Mouse (Mus musculus) lung, embryonic 14.5 days (tissue): ENCODE results near the gene Fcor. TPM values are rescaled to one million over a fixed set of nuclear protein-coding genes. Genes with fewer than 3 reads are reported as not detected.

ENCODE experiments used
- ATAC-seq: fragments of 200-750 bp; cut with Nextera tagmentation; 2 replicates; pipeline ENCODE4 v1.8.0; 2017; ENCODE audit warnings: mild to moderate bottlenecking, moderate TSS enrichment, moderate library complexity; ENCODE audit not compliant: insufficient read depth
- DNase-seq: peaks from one replicate; pipeline ENCODE4 v3.0.0-alpha.2; 2015
- H3K27ac ChIP-seq: fragments of 300-500 bp; sonication (generic); 2 replicates; pipeline ENCODE4 v1.5.1; 2014; ENCODE audit warnings: low read depth, mild to moderate bottlenecking, moderate library complexity
- H3K27me3 ChIP-seq: fragments of 300-500 bp; sonication (generic); 2 replicates; pipeline ENCODE4 v1.6.1; 2014; ENCODE audit warnings: low read length, control low read depth; ENCODE audit not compliant: insufficient read depth
- H3K36me3 ChIP-seq: fragments of 300-500 bp; sonication (generic); 2 replicates; pipeline ENCODE4 v1.6.1; 2014; ENCODE audit warnings: control low read depth; ENCODE audit not compliant: insufficient read depth
- H3K4me1 ChIP-seq: fragments of 300-500 bp; sonication (generic); 2 replicates; pipeline ENCODE4 v1.6.1; 2014; ENCODE audit warnings: antibody characterized with exemption, control low read depth; ENCODE audit not compliant: insufficient read depth
- H3K4me2 ChIP-seq: fragments of 300-500 bp; sonication (generic); 2 replicates; pipeline ENCODE4 v1.6.1; 2014; ENCODE audit warnings: mild to moderate bottlenecking
- H3K4me3 ChIP-seq: fragments of 300-500 bp; sonication (generic); 2 replicates; pipeline ENCODE4 v1.5.1; 2014; ENCODE audit warnings: low read depth, low read length
- H3K9ac ChIP-seq: fragments of 300-500 bp; sonication (generic); 2 replicates; pipeline ENCODE4 v1.6.1; 2014
- H3K9me3 ChIP-seq: fragments of 300-500 bp; sonication (generic); 2 replicates; pipeline ENCODE4 v1.6.1; 2016; ENCODE audit warnings: low read depth, low read length, control low read depth
- CTCF ChIP-seq: IDR thresholded peaks from 2 replicates; pipeline ENCODE4 v1.5.1; 2016; ENCODE audit warnings: antibody characterized with exemption, low read depth
- WGBS: fragments of 180-500 bp; shearing (Covaris S2); extraction: QIAGEN DNeasy Blood & Tissue Kit; methylation state at CpG from one replicate; pipeline ENCODE4 v1.1.7; 2014; 5-methylcytosine and 5-hydroxymethylcytosine counted together
- polyA plus RNA-seq: library from polyadenylated mRNA; unstranded; fragments of >200 nt; fragmentation: Nextera tagmentation; extraction: Ambion mirVana; gene quantifications from 2 replicates; pipeline ENCODE4 v1.2.1, GENCODE M21; 2014

Gene Fcor
- polyA plus RNA-seq, 1 experiment from 2014 or later = 11.9 TPM

DNA sequence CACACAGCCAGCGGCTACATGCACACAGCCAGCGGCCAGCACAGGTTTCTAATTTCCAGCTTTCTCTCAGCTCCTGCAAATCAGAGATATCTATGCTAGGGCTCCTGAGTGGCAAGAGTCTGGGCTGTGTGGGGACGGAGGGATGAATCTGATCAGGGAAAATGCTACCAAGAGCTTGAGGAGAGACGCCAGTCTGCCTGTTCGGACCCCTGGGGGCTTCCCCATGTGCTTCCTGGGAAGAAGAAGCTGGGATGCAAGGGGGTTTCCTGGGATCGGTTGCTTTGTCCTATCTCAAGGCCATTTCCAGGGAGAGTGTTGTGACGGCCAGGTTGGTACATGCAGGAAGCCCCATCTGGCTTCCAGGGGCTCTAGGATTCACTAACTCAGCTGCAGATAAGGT lies 35.4 kb upstream of the Fcor start:
- Histone ChIP-seq H3K4me1 (no peaks in the 10 kb centered on the region), H3K4me2 (no peak overlapping the region), H3K27me3 (no peaks in the 10 kb centered on the region), H3K27ac (no peak overlapping the region), H3K4me3 (no peak overlapping the region), H3K36me3 (no peaks in the 10 kb centered on the region), H3K9me3 (no peaks in the 10 kb centered on the region), H3K9ac (no peak overlapping the region)
- ATAC-seq (no peak), DNase-seq (no peak)
- WGBS = 65% methylated on average over 7 of the region's 7 CpGs
- no peak for TF ChIP-seq CTCF

DNA sequence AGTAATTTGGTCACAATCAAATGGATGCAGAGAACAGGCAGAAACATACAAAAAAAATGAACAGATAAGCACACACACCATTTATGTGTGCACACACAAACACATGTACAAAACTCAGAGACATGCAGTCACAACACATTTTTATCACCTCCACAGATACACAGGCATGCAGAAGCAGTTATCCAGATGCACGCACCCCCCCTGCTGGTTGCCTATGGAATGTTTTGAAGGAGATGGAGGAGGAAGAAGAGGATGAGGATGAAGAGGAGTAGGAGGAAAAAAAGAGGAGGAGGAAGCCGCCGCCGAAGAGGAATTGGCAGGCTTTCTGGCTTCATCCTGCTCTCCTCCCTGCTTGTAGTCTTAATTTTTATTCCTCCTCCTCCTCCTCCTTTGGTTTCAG lies 33.5 kb upstream of the Fcor start:
- 56% methylated on average over 4 of the region's 4 CpGs for WGBS
- DNase-seq (peak; percentile 9), ATAC-seq (no peak)
- no peaks in the 10 kb centered on the region for H3K9me3 ChIP-seq
- H3K27ac ChIP-seq = no peak overlapping the region
- H3K4me3 ChIP-seq = no peak overlapping the region
- H3K4me2 ChIP-seq = no peak overlapping the region
- no peak overlapping the region for H3K9ac ChIP-seq
- no peaks in the 10 kb centered on the region for H3K36me3 ChIP-seq
- no peaks in the 10 kb centered on the region for H3K27me3 ChIP-seq
- peak; percentile 52 for TF ChIP-seq CTCF
- no peaks in the 10 kb centered on the region for H3K4me1 ChIP-seq

DNA sequence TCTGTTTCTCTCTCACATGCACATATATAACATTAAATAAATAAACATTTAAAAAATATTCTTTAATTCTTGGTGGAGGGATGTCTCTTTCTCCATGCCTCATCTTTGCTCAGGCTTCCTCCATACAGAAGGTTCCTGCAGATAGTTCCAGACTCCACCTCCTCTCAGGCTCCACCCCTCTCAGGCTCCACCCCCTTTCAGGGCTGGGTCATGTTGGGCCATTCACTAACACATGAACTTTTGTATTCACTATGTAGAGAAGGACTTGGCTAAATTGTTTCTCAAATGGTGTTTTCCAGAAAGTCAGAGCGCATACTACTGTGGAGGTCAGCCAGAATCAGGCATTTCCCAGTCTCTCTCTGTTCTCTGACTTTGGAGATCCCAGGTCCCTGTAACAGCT lies 29.3 kb upstream of the Fcor start:
- DNase-seq = no peak
- 93% methylated on average over 1 of the region's 1 CpGs for WGBS
- no peaks in the 10 kb centered on the region for H3K36me3 ChIP-seq
- H3K4me1 ChIP-seq = no peaks in the 10 kb centered on the region
- H3K9ac ChIP-seq = no peak overlapping the region
- TF ChIP-seq CTCF = no peak
- no peak overlapping the region for H3K4me3 ChIP-seq
- no peak for ATAC-seq
- H3K9me3 ChIP-seq = no peaks in the 10 kb centered on the region
- H3K27me3 ChIP-seq = no peaks in the 10 kb centered on the region
- no peak overlapping the region for H3K27ac ChIP-seq
- H3K4me2 ChIP-seq = no peak overlapping the region

DNA sequence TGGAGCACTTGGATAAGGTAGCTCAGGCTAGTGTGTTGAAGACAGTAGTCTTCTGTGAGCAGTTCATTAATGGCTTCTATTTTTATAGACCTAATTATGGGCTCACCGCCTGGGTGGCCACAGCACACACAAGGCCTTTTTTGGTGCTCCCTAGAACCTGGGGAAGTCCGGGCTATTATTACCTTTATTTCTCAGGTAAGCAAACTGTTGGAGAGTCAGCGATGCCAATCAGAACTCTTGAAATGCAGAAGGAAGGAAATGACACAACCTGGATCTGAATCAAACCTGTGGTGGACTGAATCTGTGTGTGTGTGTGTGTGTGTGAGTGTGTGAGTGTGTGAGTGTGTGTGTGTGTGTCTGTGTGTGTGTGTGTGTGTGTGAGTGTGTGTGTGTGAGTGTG lies 22.0 kb upstream of the Fcor start, which contains the start of gene Fcer2a:
Fcer2a (minus strand) TSS at position 55 of the 400 bp plus-strand sequence.
- no peak within 1 kb of the TSS for H3K9ac ChIP-seq
- WGBS = 86% methylated on average over 3 of the region's 3 CpGs

DNA sequence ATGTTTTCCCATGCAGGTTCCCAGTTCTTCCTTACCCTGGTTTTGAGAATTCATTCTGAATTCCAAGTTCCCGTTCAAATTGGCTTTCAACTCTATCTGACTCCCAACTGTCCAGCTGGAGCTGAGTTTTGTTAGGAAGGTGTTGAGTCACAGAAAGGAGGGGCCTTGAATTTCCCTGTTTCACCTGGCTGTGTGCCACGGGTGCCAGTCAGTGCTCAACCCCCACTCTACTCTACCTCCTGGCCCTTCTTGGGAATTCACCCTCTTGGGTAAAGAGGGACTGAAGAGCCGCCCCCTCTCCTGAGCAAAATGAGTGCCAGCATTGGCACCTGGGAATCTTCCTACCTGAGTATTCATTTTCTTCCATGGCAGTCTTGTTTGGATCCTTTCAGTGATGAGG lies 18.6 kb upstream of the Fcor start:
- 70% methylated on average over 3 of the region's 3 CpGs for WGBS
- TF ChIP-seq CTCF = no peak
- H3K27me3 ChIP-seq = no peaks in the 10 kb centered on the region
- no peaks in the 10 kb centered on the region for H3K36me3 ChIP-seq
- H3K9me3 ChIP-seq = no peaks in the 10 kb centered on the region
- no peak overlapping the region for H3K4me3 ChIP-seq
- no peak overlapping the region for H3K4me2 ChIP-seq
- no peak overlapping the region for H3K27ac ChIP-seq
- DNase-seq (no peak), ATAC-seq (no peak)
- H3K9ac ChIP-seq = no peak overlapping the region
- no peaks in the 10 kb centered on the region for H3K4me1 ChIP-seq

More for the DNA sequence above, 22.0 kb upstream of the Fcor start, which contains the start of gene Fcer2a:
- ATAC-seq (no peak), DNase-seq (no peak)
- Histone ChIP-seq H3K9me3 (no peaks in the 10 kb centered on the region), H3K27me3 (no peaks in the 10 kb centered on the region), H3K27ac (no peak within 1 kb of the TSS), H3K36me3 (no peaks in the 10 kb centered on the region), H3K4me3 (no peak within 1 kb of the TSS), H3K4me1 (no peaks in the 10 kb centered on the region), H3K4me2 (no peak within 1 kb of the TSS)
- TF ChIP-seq CTCF = no peak

DNA sequence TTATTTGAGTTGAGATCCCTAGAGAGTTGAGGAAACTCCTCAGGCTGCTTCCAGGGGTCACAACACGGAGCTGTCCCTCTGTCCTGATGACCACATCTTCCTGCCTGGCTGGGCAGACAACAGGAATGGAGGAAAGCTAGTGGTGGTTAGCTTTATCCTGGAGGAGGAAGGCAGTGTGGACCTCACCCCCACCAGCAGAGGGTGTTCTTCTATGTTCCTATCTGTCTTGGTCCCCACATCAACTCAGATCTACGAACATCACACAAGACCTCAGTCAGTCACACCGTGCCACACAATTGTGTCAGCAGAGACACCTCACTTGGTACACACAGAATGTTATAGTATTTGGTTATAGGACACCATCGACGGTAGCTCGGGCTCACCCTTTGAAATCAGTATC lies 15.4 kb upstream of the Fcor start:
- TF ChIP-seq CTCF = no peak
- 76% methylated on average over 6 of the region's 6 CpGs for WGBS
- DNase-seq (no peak), ATAC-seq (no peak)
- Histone ChIP-seq H3K4me2 (no peak overlapping the region), H3K27me3 (no peaks in the 10 kb centered on the region), H3K36me3 (no peaks in the 10 kb centered on the region), H3K27ac (no peak overlapping the region), H3K9ac (no peak overlapping the region), H3K9me3 (no peaks in the 10 kb centered on the region), H3K4me1 (no peaks in the 10 kb centered on the region), H3K4me3 (no peak overlapping the region)

DNA sequence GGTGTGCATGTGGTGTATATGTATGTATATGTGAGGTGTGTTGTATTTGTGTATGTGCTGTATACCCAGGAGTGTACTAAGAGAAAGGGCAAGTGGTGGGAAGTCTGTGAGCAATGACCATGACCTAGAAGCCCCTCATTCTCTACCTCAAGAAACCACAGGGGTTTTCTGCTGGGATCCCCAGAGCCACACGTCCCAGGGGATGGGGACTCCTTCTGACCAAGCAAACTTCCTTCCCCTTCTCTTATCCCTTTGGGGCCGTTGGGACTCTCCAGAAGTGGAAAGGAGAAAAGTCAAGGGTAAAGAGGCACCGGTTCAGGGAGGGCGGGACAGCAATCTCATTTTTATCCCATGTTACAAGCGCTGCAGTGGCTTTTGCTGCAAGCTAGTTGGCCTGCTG lies 13.3 kb upstream of the Fcor start:
- no peak overlapping the region for H3K4me3 ChIP-seq
- H3K4me2 ChIP-seq = no peak overlapping the region
- WGBS = 63% methylated on average over 5 of the region's 5 CpGs
- no peak overlapping the region for H3K9ac ChIP-seq
- H3K27ac ChIP-seq = no peak overlapping the region
- H3K9me3 ChIP-seq = no peaks in the 10 kb centered on the region
- H3K27me3 ChIP-seq = no peaks in the 10 kb centered on the region
- no peak for ATAC-seq
- TF ChIP-seq CTCF = no peak
- no peak for DNase-seq
- no peaks in the 10 kb centered on the region for H3K4me1 ChIP-seq
- peaks cover 8% of the 10 kb centered on the region for H3K36me3 ChIP-seq

DNA sequence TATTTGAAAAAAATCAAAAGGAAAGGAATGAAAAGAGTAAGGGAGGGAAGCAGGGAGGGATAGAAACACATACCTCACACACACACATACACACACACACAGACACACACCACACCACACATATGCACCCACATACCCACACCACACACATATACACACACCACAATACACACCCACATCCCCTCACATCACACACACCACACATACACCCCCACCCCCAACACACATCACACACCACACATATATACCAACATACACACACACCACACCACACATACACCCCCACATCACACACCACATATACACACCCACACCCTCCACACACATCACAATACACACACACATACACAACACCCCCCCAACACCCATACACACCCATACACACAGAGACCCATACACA lies 12.4 kb upstream of the Fcor start:
- H3K4me3 ChIP-seq = no peak overlapping the region
- no peak for ATAC-seq

More for the DNA sequence above, 12.4 kb upstream of the Fcor start:
- H3K27me3 ChIP-seq = no peaks in the 10 kb centered on the region
- TF ChIP-seq CTCF = no peak
- H3K4me1 ChIP-seq = no peaks in the 10 kb centered on the region
- H3K4me2 ChIP-seq = no peak overlapping the region
- H3K9me3 ChIP-seq = no peaks in the 10 kb centered on the region
- H3K36me3 ChIP-seq = peaks cover 17% of the 10 kb centered on the region
- DNase-seq = no peak
- no peak overlapping the region for H3K27ac ChIP-seq
- H3K9ac ChIP-seq = no peak overlapping the region
